Mouse (Mus musculus) bone marrow macrophage, adult 2 months (primary cell): Measurements from ENCODE around the gene Tmem176a.

Source experiments
- CTCF ChIP-seq: IDR thresholded peaks from 2 replicates; pipeline ENCODE4 v1.5.1; 2012; ENCODE audit warnings: low read depth, mild to moderate bottlenecking, low read length, moderate library complexity
- POLR2A ChIP-seq: IDR thresholded peaks from 2 replicates; pipeline ENCODE4 v1.6.1; 2012; ENCODE audit warnings: mild to moderate bottlenecking, low read depth, low read length, borderline replicate concordance

GRCm38 (mm10) chr6:48851820-48852491 lies 11.2 kb downstream of the Tmem176a start:
- TF ChIP-seq CTCF = no peak
- no peak for TF ChIP-seq POLR2A
